Mouse (Mus musculus): ENCODE measurements around the gene Thada.

DNA sequence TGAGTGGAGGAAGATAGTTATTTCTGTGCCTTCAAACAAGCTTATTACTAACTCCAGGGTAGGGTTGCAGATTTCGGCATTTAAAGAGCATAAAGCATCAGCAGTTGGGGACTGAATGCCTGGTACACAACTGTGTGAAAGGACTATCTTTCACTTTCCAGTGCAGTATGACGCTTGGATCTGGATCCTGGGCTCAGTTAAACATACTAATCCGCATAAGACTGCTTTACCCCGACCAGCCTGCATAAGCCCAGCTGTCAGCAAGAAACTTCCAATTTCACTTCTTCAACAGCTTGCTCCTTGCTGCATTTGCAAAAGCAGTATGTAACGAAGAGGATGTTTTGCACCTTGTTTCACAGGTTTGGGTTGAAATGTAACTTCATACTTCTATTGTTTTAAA, 202.4 kb downstream of the Thada start:
- TF ChIP-seq CTCF (IDR thresholded peaks at IDR 0.05; ENCODE audit: low read depth) (no peak), EP300 (IDR thresholded peaks at IDR 0.05; ENCODE audit: low read depth) (no peak)
